Comparison of ENCODE assay signal across 21 mouse cellular contexts in genomic region chr13:15602161-15602560, GRCm38 (mm10).
DNase-seq lines count a peak whose midpoint lies in the region; ATAC-seq lines count a peak whose summit lies in the region.
"Had no signal": no experiment of that assay in that cellular context is flagged by ENCODE, and none has a peak within 500 bp of the region (broad histone marks: within the 10 kb centered on the region; RNA-seq: fewer than 3 reads in every experiment).

No protein-coding gene starts in this region.

- H3K9me3 ChIP-seq in forebrain, embryonic 12.5 days, result no peaks in the 10 kb centered on the region
- H3K9me3 ChIP-seq in forebrain, embryonic 14.5 days (replicated peaks; ENCODE audit: control insufficient read depth, low read length), result no peaks in the 10 kb centered on the region
- no peaks in the 10 kb centered on the region for H3K9me3 ChIP-seq in limb, embryonic 12.5 days
- no peaks in the 10 kb centered on the region for H3K9me3 ChIP-seq in limb, embryonic 10.5 days (replicated peaks)
- no peaks in the 10 kb centered on the region for H3K9me3 ChIP-seq in embryonic facial prominence, embryonic 14.5 days (ENCODE audit: control insufficient read depth, low read length)
- H3K9me3 ChIP-seq in midbrain, embryonic 15.5 days, result no peaks in the 10 kb centered on the region
- H3K9me3 ChIP-seq: embryonic facial prominence, embryonic 15.5 days; G1E; liver, embryonic 12.5 days had no signal

- peak overlapping the region; percentile 75 for H3K27ac ChIP-seq in forebrain, embryonic 12.5 days
- no peak overlapping the region for H3K27ac ChIP-seq in forebrain, embryonic 14.5 days (ENCODE audit: low read depth, low read length)
- H3K27ac ChIP-seq in limb, embryonic 12.5 days, result 0 out of 2 replicates have a peak overlapping the region, but pooled peaks have one; percentile 53
- H3K27ac ChIP-seq in limb, embryonic 10.5 days, result no peak overlapping the region
- no peak overlapping the region for H3K27ac ChIP-seq in embryonic facial prominence, embryonic 14.5 days (replicated peaks; ENCODE audit: low read depth, low read length)
- H3K27ac ChIP-seq in midbrain, embryonic 15.5 days, result peak overlapping the region; percentile 27; the same call in 1 of the 2 replicates
- H3K27ac ChIP-seq: embryonic facial prominence, embryonic 15.5 days; left cerebral cortex, adult 2 months; liver, embryonic 12.5 days had no signal

- peaks cover 4% of the 10 kb centered on the region; the same call in 1 of the 2 replicates for H3K27me3 ChIP-seq in forebrain, embryonic 12.5 days
- H3K27me3 ChIP-seq in forebrain, embryonic 14.5 days (replicated peaks; ENCODE audit: control insufficient read depth, insufficient read depth, low read length), result no peaks in the 10 kb centered on the region
- H3K27me3 ChIP-seq in limb, embryonic 12.5 days, result no peaks in the 10 kb centered on the region
- no peaks in the 10 kb centered on the region for H3K27me3 ChIP-seq in limb, embryonic 10.5 days (ENCODE audit: low read depth, poor library complexity, severe bottlenecking)
- H3K27me3 ChIP-seq in embryonic facial prominence, embryonic 14.5 days (replicated peaks; ENCODE audit: control insufficient read depth, insufficient read depth, low read length), result no peaks in the 10 kb centered on the region
- no peaks in the 10 kb centered on the region for H3K27me3 ChIP-seq in midbrain, embryonic 15.5 days (replicated peaks)
- H3K27me3 ChIP-seq: embryonic facial prominence, embryonic 15.5 days; liver, embryonic 12.5 days had no signal

- peaks cover 42% of the 10 kb centered on the region for H3K4me1 ChIP-seq in forebrain, embryonic 12.5 days
- peaks cover 13% of the 10 kb centered on the region for H3K4me1 ChIP-seq in forebrain, embryonic 14.5 days (ENCODE audit: control insufficient read depth, insufficient read depth, low read length)
- peaks cover 23% of the 10 kb centered on the region for H3K4me1 ChIP-seq in limb, embryonic 12.5 days (replicated peaks)
- 0 out of 2 replicates have a peak, but pooled peaks cover 6% of the 10 kb centered on the region for H3K4me1 ChIP-seq in limb, embryonic 10.5 days
- peaks cover 14% of the 10 kb centered on the region for H3K4me1 ChIP-seq in embryonic facial prominence, embryonic 14.5 days (ENCODE audit: control insufficient read depth, insufficient read depth, low read length)
- H3K4me1 ChIP-seq in midbrain, embryonic 15.5 days, result peaks cover 29% of the 10 kb centered on the region
- H3K4me1 ChIP-seq: liver, embryonic 12.5 days had no signal

- no peak overlapping the region for H3K4me3 ChIP-seq in forebrain, embryonic 12.5 days (replicated peaks)
- no peak overlapping the region for H3K4me3 ChIP-seq in forebrain, embryonic 14.5 days (ENCODE audit: low read depth, low read length)
- no peak overlapping the region for H3K4me3 ChIP-seq in limb, embryonic 12.5 days (replicated peaks)
- H3K4me3 ChIP-seq in limb, embryonic 10.5 days, result no peak overlapping the region
- H3K4me3 ChIP-seq in embryonic facial prominence, embryonic 14.5 days (ENCODE audit: low read depth, low read length), result no peak overlapping the region
- no peak overlapping the region for H3K4me3 ChIP-seq in midbrain, embryonic 15.5 days
- H3K4me3 ChIP-seq: embryonic facial prominence, embryonic 15.5 days; left cerebral cortex, adult 2 months; liver, embryonic 12.5 days had no signal

- DNase-seq in forebrain, embryonic 14.5 days (ENCODE audit: low spot score), result no peak
- DNase-seq in limb, embryonic 10.5 days (ENCODE audit: low spot score), result no peak
- DNase-seq in embryonic facial prominence, embryonic 14.5 days (ENCODE audit: low spot score), result no peak
- DNase-seq: adrenal gland, postnatal 14 days; cerebellum, postnatal 10 days; heart, postnatal 36 days; kidney, adult 8-10 months; kidney, postnatal 4 days; layer of hippocampus, adult 9-11 months; lung, adult 2 months; right cerebral cortex, postnatal 25 days; thymus, postnatal 36 days had no signal

- H3K36me3 ChIP-seq in forebrain, embryonic 12.5 days (replicated peaks), result 0 out of 2 replicates have a peak, but pooled peaks cover 3% of the 10 kb centered on the region
- H3K36me3 ChIP-seq in forebrain, embryonic 14.5 days (ENCODE audit: control insufficient read depth, insufficient read depth, low read length), result no peaks in the 10 kb centered on the region
- H3K36me3 ChIP-seq in limb, embryonic 12.5 days, result peaks cover 10% of the 10 kb centered on the region; the same call in 1 of the 2 replicates
- peaks cover 32% of the 10 kb centered on the region for H3K36me3 ChIP-seq in limb, embryonic 10.5 days
- H3K36me3 ChIP-seq in embryonic facial prominence, embryonic 14.5 days (ENCODE audit: control insufficient read depth, insufficient read depth, low read length), result 0 out of 2 replicates have a peak, but pooled peaks cover 4% of the 10 kb centered on the region
- no peaks in the 10 kb centered on the region for H3K36me3 ChIP-seq in midbrain, embryonic 15.5 days (replicated peaks)
- H3K36me3 ChIP-seq: embryonic facial prominence, embryonic 15.5 days; G1E; liver, embryonic 12.5 days had no signal

- peak overlapping the region; percentile 13; the same call in 1 of the 2 replicates for H3K4me2 ChIP-seq in forebrain, embryonic 12.5 days
- H3K4me2 ChIP-seq in forebrain, embryonic 14.5 days (ENCODE audit: low read length), result no peak overlapping the region
- H3K4me2 ChIP-seq in limb, embryonic 12.5 days, result no peak overlapping the region
- H3K4me2 ChIP-seq in embryonic facial prominence, embryonic 14.5 days (ENCODE audit: low read depth, low read length), result no peak overlapping the region
- H3K4me2 ChIP-seq in midbrain, embryonic 15.5 days, result no peak overlapping the region
- H3K4me2 ChIP-seq: embryonic facial prominence, embryonic 15.5 days; liver, embryonic 12.5 days had no signal

- ATAC-seq in forebrain, embryonic 12.5 days (ENCODE audit: low FRiP score), result no peak
- no peak for ATAC-seq in forebrain, embryonic 14.5 days
- no peak for ATAC-seq in limb, embryonic 12.5 days (ENCODE audit: insufficient number of reproducible peaks, insufficient read depth, low FRiP score, low TSS enrichment, low read depth)
- 0 out of 2 replicates have a peak, but pooled peaks have one; percentile 20 for ATAC-seq in embryonic facial prominence, embryonic 14.5 days (ENCODE audit: low read depth)
- peak; percentile 24; the same call in 1 of the 2 replicates for ATAC-seq in midbrain, embryonic 15.5 days (replicated peaks)
- no peak for ATAC-seq in megakaryocyte-erythroid progenitor cell, adult 5-6 weeks (replicated peaks; ENCODE audit: low FRiP score, low TSS enrichment, poor library complexity, severe bottlenecking)
- ATAC-seq: activated CD4-positive, CD25-positive, alpha-beta regulatory T cell, adult 4 months; liver, embryonic 12.5 days had no signal

- no peak overlapping the region for H3K9ac ChIP-seq in forebrain, embryonic 12.5 days
- no peak overlapping the region for H3K9ac ChIP-seq in forebrain, embryonic 14.5 days (ENCODE audit: low read length)
- no peak overlapping the region for H3K9ac ChIP-seq in limb, embryonic 12.5 days (replicated peaks)
- H3K9ac ChIP-seq in embryonic facial prominence, embryonic 14.5 days (ENCODE audit: low read depth, low read length), result no peak overlapping the region
- no peak overlapping the region for H3K9ac ChIP-seq in midbrain, embryonic 15.5 days
- H3K9ac ChIP-seq: embryonic facial prominence, embryonic 15.5 days; liver, embryonic 12.5 days had no signal

- WGBS in forebrain, embryonic 12.5 days, result 4% methylated on average over 5 of the region's 5 CpGs
- WGBS in forebrain, embryonic 14.5 days, result 4% methylated on average over 5 of the region's 5 CpGs
- 42% methylated on average over 5 of the region's 5 CpGs for WGBS in limb, embryonic 12.5 days
- 46% methylated on average over 5 of the region's 5 CpGs for WGBS in limb, embryonic 10.5 days
- 38% methylated on average over 5 of the region's 5 CpGs for WGBS in embryonic facial prominence, embryonic 14.5 days
- 6% methylated on average over 5 of the region's 5 CpGs for WGBS in midbrain, embryonic 15.5 days

Comparison
In these comparisons a context has a peak if more than half of its experiments do, and no peak if none do; other contexts are left out.
1. H3K27ac ChIP-seq: peak in forebrain, embryonic 12.5 days (single experiment), limb, embryonic 12.5 days (single experiment) and midbrain, embryonic 15.5 days (single experiment); none in forebrain, embryonic 14.5 days (single experiment), limb, embryonic 10.5 days (single experiment) and embryonic facial prominence, embryonic 14.5 days (single experiment).
2. ATAC-seq: peak in embryonic facial prominence, embryonic 14.5 days (single experiment) and midbrain, embryonic 15.5 days (single experiment); none in forebrain, embryonic 12.5 days (single experiment), forebrain, embryonic 14.5 days (single experiment), limb, embryonic 12.5 days (single experiment) and megakaryocyte-erythroid progenitor cell, adult 5-6 weeks (single experiment).